Mouse (Mus musculus) lung, postnatal 0 days (tissue): ENCODE measurements around the gene Ccdc33. TPM values are rescaled to one million over a fixed set of nuclear protein-coding genes. Genes with fewer than 3 reads are reported as not detected.

Experiments
- ATAC-seq: fragments of 200-750 bp; cut with Nextera tagmentation; 2 replicates; pipeline ENCODE4 v1.8.0; 2017; ENCODE audit warnings: moderate library complexity
- DNase-seq: peaks from one replicate; pipeline ENCODE4 v3.0.0-alpha.2; 2016; ENCODE audit warnings: low spot score
- H3K27ac ChIP-seq: fragments of 300-500 bp; sonication (generic); 2 replicates; pipeline ENCODE4 v1.5.1; 2014; ENCODE audit warnings: antibody characterized with exemption, mild to moderate bottlenecking, low read length, mixed read lengths
- H3K27me3 ChIP-seq: fragments of 300-500 bp; sonication (generic); replicated peaks from 2 replicates; pipeline ENCODE4 v1.6.1; 2014; ENCODE audit warnings: low read length, mixed read lengths; ENCODE audit not compliant: insufficient read depth
- H3K36me3 ChIP-seq: fragments of 300-500 bp; sonication (generic); 2 replicates; pipeline ENCODE4 v1.6.1; 2014; ENCODE audit warnings: low read length, mixed read lengths; ENCODE audit not compliant: insufficient read depth
- H3K4me1 ChIP-seq: fragments of 300-500 bp; sonication (generic); 2 replicates; pipeline ENCODE4 v1.6.1; 2014; ENCODE audit warnings: antibody characterized with exemption, low read depth, low read length, mixed read lengths; ENCODE audit not compliant: insufficient read depth
- H3K4me2 ChIP-seq: fragments of 300-500 bp; sonication (generic); replicated peaks from 2 replicates; pipeline ENCODE4 v1.6.1; 2014; ENCODE audit warnings: low read depth, mild to moderate bottlenecking, low read length, moderate library complexity, mixed read lengths
- H3K4me3 ChIP-seq: fragments of 300-500 bp; sonication (generic); 2 replicates; pipeline ENCODE4 v1.5.1; 2014; ENCODE audit warnings: low read depth, low read length
- H3K9ac ChIP-seq: fragments of 300-500 bp; sonication (generic); replicated peaks from 2 replicates; pipeline ENCODE4 v1.6.1; 2014; ENCODE audit warnings: low read depth, mild to moderate bottlenecking
- H3K9me3 ChIP-seq: fragments of 300-500 bp; sonication (generic); 2 replicates; pipeline ENCODE4 v1.6.1; 2016; ENCODE audit warnings: low read length, mixed read lengths
- CTCF ChIP-seq: IDR thresholded peaks from 2 replicates; pipeline ENCODE4 v1.5.1; 2016; ENCODE audit warnings: antibody characterized with exemption, mild to moderate bottlenecking
- EP300 ChIP-seq: IDR thresholded peaks from 2 replicates; pipeline ENCODE4 v1.6.1; 2016; ENCODE audit warnings: antibody characterized with exemption, mild to moderate bottlenecking, control low read depth
- WGBS: fragments of 180-500 bp; shearing (Covaris S2); extraction: QIAGEN DNeasy Blood & Tissue Kit; methylation state at CpG from one replicate; pipeline ENCODE4 v1.1.7; 2014; 5-methylcytosine and 5-hydroxymethylcytosine counted together
- polyA plus RNA-seq: library from polyadenylated mRNA; unstranded; fragments of >200 nt; fragmentation: Nextera tagmentation; extraction: Ambion mirVana; gene quantifications from 2 replicates; pipeline ENCODE4 v1.2.1, GENCODE M21; 2015

Gene Ccdc33
- polyA plus RNA-seq, 1 experiment from 2014 or later: 3.0 TPM

DNA sequence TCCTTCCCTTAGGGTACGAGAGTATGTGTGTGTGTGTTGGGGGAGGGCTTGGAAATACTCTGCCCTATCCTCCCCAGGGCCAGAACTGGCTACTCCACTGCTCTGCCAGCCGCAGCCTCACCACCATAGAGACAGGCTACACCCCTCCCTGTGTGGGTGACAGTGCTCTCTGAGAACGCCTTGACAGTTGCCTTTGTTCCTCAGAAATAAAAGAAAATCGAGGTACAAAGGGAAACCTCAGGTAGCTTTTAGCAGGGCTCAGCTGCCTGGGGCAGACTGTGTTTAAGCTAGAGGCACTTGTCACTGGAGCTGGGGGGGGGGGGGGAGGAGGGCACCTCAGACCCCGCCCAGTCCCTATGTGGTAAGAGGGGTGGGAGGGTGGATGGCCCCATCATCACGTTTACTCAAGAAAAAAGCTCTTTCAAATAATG is 6.3 kb downstream of the Ccdc33 start:
- TF ChIP-seq CTCF (no peak), EP300 (no peak)
- 27% methylated on average over 5 of the region's 6 CpGs for WGBS
- H3K36me3 ChIP-seq: no peaks in the 10 kb centered on the region
- H3K4me3 ChIP-seq: no peak overlapping the region
- H3K27ac ChIP-seq: no peak overlapping the region
- H3K9ac ChIP-seq: no peak overlapping the region
- peaks cover 7% of the 10 kb centered on the region; the same call in 1 of the 2 replicates for H3K27me3 ChIP-seq
- no peak for ATAC-seq
- no peaks in the 10 kb centered on the region for H3K4me1 ChIP-seq
- no peak overlapping the region for H3K4me2 ChIP-seq
- DNase-seq: no peak
- H3K9me3 ChIP-seq: no peaks in the 10 kb centered on the region

DNA sequence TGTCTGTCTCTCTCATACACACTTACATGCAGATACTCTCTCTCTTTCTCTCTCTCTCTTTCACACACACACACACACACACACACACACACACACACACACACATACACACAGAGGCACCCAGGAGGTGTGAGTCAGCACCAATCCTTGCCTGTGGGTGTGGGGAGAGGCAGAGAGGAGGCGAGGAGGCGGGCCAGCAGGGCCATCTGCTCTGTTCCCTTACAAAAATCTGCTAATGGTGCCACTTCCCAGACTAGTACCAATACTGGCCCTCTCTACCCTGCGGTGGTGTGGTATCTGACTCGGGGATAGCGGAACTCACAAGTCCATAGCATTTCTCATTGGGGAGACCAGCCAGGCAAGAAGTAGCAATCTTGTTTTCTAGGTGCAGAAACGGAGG is 7.2 kb downstream of the Ccdc33 start:
- no peak overlapping the region for H3K27ac ChIP-seq
- no peak for DNase-seq
- no peaks in the 10 kb centered on the region for H3K36me3 ChIP-seq
- TF ChIP-seq EP300 (no peak), CTCF (no peak)
- no peak overlapping the region for H3K4me3 ChIP-seq
- ATAC-seq: no peak
- H3K9me3 ChIP-seq: no peaks in the 10 kb centered on the region
- peaks cover 7% of the 10 kb centered on the region; the same call in 1 of the 2 replicates for H3K27me3 ChIP-seq
- 73% methylated on average over 6 of the region's 6 CpGs for WGBS
- no peaks in the 10 kb centered on the region for H3K4me1 ChIP-seq
- no peak overlapping the region for H3K9ac ChIP-seq
- H3K4me2 ChIP-seq: no peak overlapping the region

DNA sequence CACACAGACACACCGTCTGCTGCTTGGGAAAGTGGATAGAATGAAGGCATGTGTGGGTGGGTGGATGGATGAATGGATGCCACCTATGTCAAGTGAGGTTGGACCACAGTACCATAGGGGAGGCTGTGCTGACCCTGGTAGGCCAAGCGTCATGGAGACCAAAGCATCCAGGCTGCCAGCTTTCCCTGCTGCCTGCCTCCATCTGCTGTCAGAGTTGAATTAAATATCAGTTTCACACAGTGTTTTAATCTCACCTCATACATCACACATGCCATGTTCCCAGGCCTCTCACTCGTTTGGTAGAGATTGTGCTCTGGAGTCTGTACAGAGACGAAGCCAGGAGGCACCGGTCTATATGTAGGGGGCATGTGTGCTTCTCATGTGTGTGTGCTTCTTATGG is 7.8 kb downstream of the Ccdc33 start:
- peaks cover 7% of the 10 kb centered on the region; the same call in 1 of the 2 replicates for H3K27me3 ChIP-seq
- no peak for DNase-seq
- H3K4me1 ChIP-seq: no peaks in the 10 kb centered on the region
- no peak for ATAC-seq
- 53% methylated on average over 5 of the region's 5 CpGs for WGBS
- no peaks in the 10 kb centered on the region for H3K36me3 ChIP-seq
- no peak overlapping the region for H3K4me3 ChIP-seq
- no peaks in the 10 kb centered on the region for H3K9me3 ChIP-seq
- H3K27ac ChIP-seq: no peak overlapping the region
- TF ChIP-seq EP300: no peak
- no peak overlapping the region for H3K9ac ChIP-seq
- no peak overlapping the region for H3K4me2 ChIP-seq

DNA sequence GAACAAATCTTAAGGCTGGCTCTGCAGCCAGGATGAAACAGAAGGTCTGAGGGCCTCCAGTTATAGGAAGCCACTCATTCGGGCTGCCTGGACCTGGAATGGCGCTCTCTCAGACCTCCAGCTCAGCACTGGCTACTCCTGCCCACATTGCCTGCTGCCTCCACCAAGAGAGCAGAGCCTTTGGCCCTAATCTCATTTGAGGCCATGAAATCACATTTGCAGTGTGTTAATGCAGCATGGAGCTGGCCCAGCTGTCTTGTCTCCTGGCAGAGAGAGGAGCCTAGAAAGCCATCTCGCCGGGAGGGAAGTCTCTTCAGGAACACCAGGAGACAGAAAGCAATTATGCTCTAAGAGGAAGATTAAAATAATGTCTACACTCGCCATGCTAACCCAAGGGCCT is 11.1 kb downstream of the Ccdc33 start:
- Histone ChIP-seq H3K36me3 (no peaks in the 10 kb centered on the region; the same call in 1 of the 2 replicates), H3K27ac (no peak overlapping the region), H3K9ac (no peak overlapping the region), H3K4me3 (no peak overlapping the region), H3K27me3 (no peaks in the 10 kb centered on the region), H3K4me1 (no peaks in the 10 kb centered on the region), H3K9me3 (no peaks in the 10 kb centered on the region), H3K4me2 (no peak overlapping the region)
- ATAC-seq (no peak), DNase-seq (peak; percentile 15)
- TF ChIP-seq CTCF: no peak
- TF ChIP-seq EP300: no peak
- 56% methylated on average over 5 of the region's 5 CpGs for WGBS

DNA sequence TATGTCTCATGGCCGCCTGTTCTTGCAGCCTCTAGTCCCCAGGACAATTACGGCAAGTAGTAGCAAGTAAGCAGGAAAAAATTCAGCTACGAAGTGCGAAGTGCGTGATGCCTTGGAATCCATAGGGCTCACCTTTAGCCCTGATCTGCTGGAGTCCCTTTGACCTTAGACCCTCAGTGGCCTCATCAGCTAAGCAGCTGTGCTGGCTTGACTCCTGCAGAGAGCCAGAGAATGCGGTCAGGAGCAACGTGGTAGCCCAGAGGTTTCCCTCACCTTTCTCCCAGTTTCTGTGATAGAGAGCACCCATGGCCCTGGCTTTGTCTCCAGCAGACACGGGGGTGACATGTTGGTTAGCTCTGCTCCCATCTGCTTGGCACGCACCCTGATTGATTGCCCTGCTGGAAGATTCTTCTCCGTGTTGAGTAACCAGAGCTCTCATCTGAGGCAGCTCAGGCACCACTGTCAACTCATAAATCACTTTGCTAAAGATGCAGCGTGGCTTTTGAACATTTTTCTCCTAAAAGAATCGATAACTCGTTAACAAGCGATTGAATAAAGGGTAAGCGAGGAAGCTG is 12.9 kb downstream of the Ccdc33 start:
- ATAC-seq: no peak
- Histone ChIP-seq H3K4me3 (no peak overlapping the region), H3K36me3 (no peaks in the 10 kb centered on the region; the same call in 1 of the 2 replicates), H3K9me3 (no peaks in the 10 kb centered on the region), H3K27ac (no peak overlapping the region), H3K4me1 (no peaks in the 10 kb centered on the region), H3K27me3 (no peaks in the 10 kb centered on the region), H3K9ac (no peak overlapping the region), H3K4me2 (no peak overlapping the region)
- no peak for DNase-seq
- no peak for TF ChIP-seq EP300
- TF ChIP-seq CTCF: no peak
- 43% methylated on average over 15 of the region's 15 CpGs for WGBS

DNA sequence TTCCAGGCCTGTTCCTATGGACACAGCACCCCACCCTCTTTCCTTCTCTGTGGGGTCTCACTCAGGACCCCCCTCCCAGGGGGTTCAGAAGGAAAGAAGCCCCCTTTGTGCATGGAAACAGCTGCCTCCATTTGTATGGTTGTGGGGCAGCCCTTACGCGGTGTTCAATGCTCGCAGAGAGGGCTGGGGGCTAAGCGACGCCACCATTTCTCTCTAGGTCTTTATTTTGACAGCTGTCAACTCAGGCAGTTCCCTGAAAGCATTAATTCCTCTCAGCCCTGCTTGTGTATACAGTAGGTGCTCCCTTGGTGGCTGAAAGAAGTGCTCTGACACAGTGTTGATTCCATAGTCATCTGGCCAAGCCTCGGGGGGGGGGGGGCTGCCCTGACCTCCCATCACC is 15.0 kb downstream of the Ccdc33 start:
- Histone ChIP-seq H3K9ac (no peak overlapping the region), H3K4me1 (no peaks in the 10 kb centered on the region), H3K4me3 (no peak overlapping the region), H3K36me3 (no peaks in the 10 kb centered on the region; the same call in 1 of the 2 replicates), H3K27me3 (no peaks in the 10 kb centered on the region), H3K4me2 (no peak overlapping the region), H3K9me3 (no peaks in the 10 kb centered on the region), H3K27ac (no peak overlapping the region)
- ATAC-seq: no peak
- 57% methylated on average over 6 of the region's 6 CpGs for WGBS
- no peak for TF ChIP-seq EP300
- no peak for TF ChIP-seq CTCF
- DNase-seq: no peak

DNA sequence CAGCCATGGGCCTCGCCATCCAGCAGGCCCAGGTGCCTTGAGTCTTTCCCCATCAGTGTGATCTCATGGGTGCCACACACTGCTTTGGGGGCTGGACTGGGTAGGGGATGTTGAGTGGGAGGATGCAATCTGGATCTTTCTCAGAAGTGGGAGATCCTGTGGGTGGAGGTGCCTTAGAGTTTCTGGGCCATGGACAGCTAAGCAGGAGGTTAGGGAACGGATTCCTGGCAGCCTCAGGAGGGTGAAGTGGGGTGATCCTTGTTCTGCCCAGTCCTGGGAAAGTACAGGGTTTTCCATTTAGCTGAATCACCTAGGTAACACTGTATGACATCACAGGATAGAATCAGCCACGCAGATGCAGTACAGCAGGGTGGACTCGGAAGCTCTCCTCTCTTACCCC is 16.6 kb downstream of the Ccdc33 start:
- Histone ChIP-seq H3K27ac (no peak overlapping the region), H3K4me2 (no peak overlapping the region), H3K36me3 (no peaks in the 10 kb centered on the region; the same call in 1 of the 2 replicates), H3K9me3 (no peaks in the 10 kb centered on the region), H3K9ac (no peak overlapping the region), H3K27me3 (no peaks in the 10 kb centered on the region), H3K4me3 (no peak overlapping the region), H3K4me1 (no peaks in the 10 kb centered on the region)
- no peak for TF ChIP-seq EP300
- 54% methylated on average over 4 of the region's 4 CpGs for WGBS
- DNase-seq (no peak), ATAC-seq (no peak)
